ENCODE assay signal across 19 mouse cellular contexts in the genomic region with DNA sequence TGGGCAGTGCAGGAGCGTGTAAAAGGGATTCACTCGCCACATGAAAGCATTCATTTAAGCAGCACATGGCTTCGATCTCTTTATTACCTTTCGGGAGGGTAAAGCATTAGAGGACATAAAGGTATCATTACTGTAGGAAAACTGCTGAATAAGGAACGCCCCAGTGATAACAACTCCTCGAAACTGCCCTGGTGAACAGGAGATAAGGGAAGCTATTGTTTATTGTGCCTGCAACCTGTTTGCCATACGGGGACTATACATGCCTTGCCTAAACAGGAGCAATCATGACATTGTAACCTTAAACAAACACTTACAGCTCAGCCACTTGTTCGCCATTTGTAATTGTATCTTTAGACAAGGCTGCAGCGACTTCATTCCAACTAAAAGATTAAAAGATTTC.
DNase-seq lines count a peak whose midpoint lies in the region; ATAC-seq and TF ChIP-seq lines count a peak whose summit lies in the region.
"Had no signal": no experiment of that assay in that cellular context is flagged by ENCODE, and none has a peak within 500 bp of the region (broad histone marks: within the 10 kb centered on the region; RNA-seq: fewer than 3 reads in every experiment).

No protein-coding gene starts in this region.

- H3K4me2 ChIP-seq in forebrain, embryonic 14.5 days (ENCODE audit: low read length) = 0 out of 2 replicates have a peak overlapping the region, but pooled peaks have one; percentile 1
- H3K4me2 ChIP-seq in forebrain, embryonic 11.5 days (ENCODE audit: low read depth, low read length, severe bottlenecking) = no peak overlapping the region
- peak overlapping the region; percentile 32; the same call in 1 of the 2 replicates for H3K4me2 ChIP-seq in lung, embryonic 14.5 days
- H3K4me2 ChIP-seq in embryonic facial prominence, embryonic 15.5 days (replicated peaks) = peak overlapping the region; percentile 17; the same call in 1 of the 2 replicates
- H3K4me2 ChIP-seq: forebrain, embryonic 15.5 days; heart, embryonic 15.5 days had no signal

- peaks cover 18% of the 10 kb centered on the region for H3K4me1 ChIP-seq in forebrain, embryonic 14.5 days (ENCODE audit: control insufficient read depth, insufficient read depth, low read length)
- no peaks in the 10 kb centered on the region for H3K4me1 ChIP-seq in forebrain, embryonic 11.5 days (replicated peaks; ENCODE audit: control insufficient read depth, insufficient read depth, low read length)
- H3K4me1 ChIP-seq in lung, embryonic 14.5 days (ENCODE audit: insufficient read depth) = peaks cover 12% of the 10 kb centered on the region
- peaks cover 25% of the 10 kb centered on the region for H3K4me1 ChIP-seq in embryonic facial prominence, embryonic 15.5 days

- no peak for ATAC-seq in forebrain, embryonic 14.5 days
- no peak for ATAC-seq in forebrain, embryonic 11.5 days (replicated peaks; ENCODE audit: low FRiP score)
- peak; percentile 54; the same call in 1 of the 2 replicates for ATAC-seq in lung, embryonic 14.5 days (ENCODE audit: insufficient read depth)
- ATAC-seq in embryonic facial prominence, embryonic 15.5 days (ENCODE audit: insufficient number of reproducible peaks, low FRiP score, low TSS enrichment, low read depth) = no peak
- peak; percentile 52; the same call in 1 of the 2 replicates for ATAC-seq in megakaryocyte progenitor cell, adult 5-6 weeks (replicated peaks; ENCODE audit: poor library complexity)
- ATAC-seq: forebrain, embryonic 15.5 days; Patski had no signal

- no peak overlapping the region for H3K4me3 ChIP-seq in forebrain, embryonic 14.5 days (ENCODE audit: low read depth, low read length)
- H3K4me3 ChIP-seq in forebrain, embryonic 11.5 days (ENCODE audit: low read depth, low read length) = no peak overlapping the region
- no peak overlapping the region for H3K4me3 ChIP-seq in lung, embryonic 14.5 days (ENCODE audit: low read depth, low read length)
- no peak overlapping the region for H3K4me3 ChIP-seq in embryonic facial prominence, embryonic 15.5 days (replicated peaks)
- H3K4me3 ChIP-seq: forebrain, embryonic 15.5 days; gastrocnemius, adult 2 months; heart, embryonic 15.5 days; layer of hippocampus, adult 2 months; left cerebral cortex, adult 2 months; megakaryocyte, embryonic 14.5 days had no signal

- H3K9me3 ChIP-seq in forebrain, embryonic 14.5 days (replicated peaks; ENCODE audit: control insufficient read depth, low read length) = no peaks in the 10 kb centered on the region
- H3K9me3 ChIP-seq in forebrain, embryonic 11.5 days (ENCODE audit: control insufficient read depth, low read length) = no peaks in the 10 kb centered on the region
- H3K9me3 ChIP-seq in lung, embryonic 14.5 days (ENCODE audit: low read depth, low read length) = no peaks in the 10 kb centered on the region
- H3K9me3 ChIP-seq in embryonic facial prominence, embryonic 15.5 days (replicated peaks) = no peaks in the 10 kb centered on the region
- H3K9me3 ChIP-seq: forebrain, embryonic 15.5 days; heart, embryonic 15.5 days; megakaryocyte, embryonic 14.5 days had no signal

- no peak for DNase-seq in forebrain, embryonic 14.5 days (ENCODE audit: low spot score)
- no peak for DNase-seq in forebrain, embryonic 11.5 days (ENCODE audit: low spot score)
- peak; percentile 8 for DNase-seq in lung, embryonic 14.5 days
- no peak for DNase-seq in lung, adult 18-20 months
- DNase-seq in B cell, adult 2 months = no peak
- DNase-seq in frontal cortex, adult 2 months (ENCODE audit: extremely low spot score in 1 of 2, low spot score in 1 of 2) = no peak
- DNase-seq: cerebellum, adult 11-12 months; cerebellum, postnatal 36 days; gastrocnemius, adult 2 months; heart, adult 18-20 months; right cerebral cortex, postnatal 4 days had no signal

- H3K27me3 ChIP-seq in forebrain, embryonic 14.5 days (replicated peaks; ENCODE audit: control insufficient read depth, insufficient read depth, low read length) = no peaks in the 10 kb centered on the region
- no peaks in the 10 kb centered on the region for H3K27me3 ChIP-seq in forebrain, embryonic 11.5 days (ENCODE audit: control insufficient read depth, insufficient read depth, low read length)
- H3K27me3 ChIP-seq in lung, embryonic 14.5 days (ENCODE audit: insufficient read depth, low read length) = no peaks in the 10 kb centered on the region
- no peaks in the 10 kb centered on the region for H3K27me3 ChIP-seq in embryonic facial prominence, embryonic 15.5 days
- H3K27me3 ChIP-seq: forebrain, embryonic 15.5 days; heart, embryonic 15.5 days; Patski had no signal

- no peak overlapping the region for H3K9ac ChIP-seq in forebrain, embryonic 14.5 days (ENCODE audit: low read length)
- no peak overlapping the region for H3K9ac ChIP-seq in forebrain, embryonic 11.5 days (ENCODE audit: low read length)
- H3K9ac ChIP-seq in lung, embryonic 14.5 days = no peak overlapping the region
- H3K9ac ChIP-seq in embryonic facial prominence, embryonic 15.5 days = no peak overlapping the region
- H3K9ac ChIP-seq: forebrain, embryonic 15.5 days; heart, embryonic 15.5 days had no signal

- TF ChIP-seq CTCF in lung, embryonic 14.5 days (IDR thresholded peaks at IDR 0.05; ENCODE audit: low read depth) = no peak

- no peak overlapping the region for H3K27ac ChIP-seq in forebrain, embryonic 14.5 days (ENCODE audit: low read depth, low read length)
- no peak overlapping the region for H3K27ac ChIP-seq in forebrain, embryonic 11.5 days (ENCODE audit: low read depth, low read length)
- H3K27ac ChIP-seq in lung, embryonic 14.5 days (ENCODE audit: low read depth) = no peak overlapping the region
- no peak overlapping the region for H3K27ac ChIP-seq in embryonic facial prominence, embryonic 15.5 days (replicated peaks)
- H3K27ac ChIP-seq: forebrain, embryonic 15.5 days; gastrocnemius, adult 2 months; heart, embryonic 15.5 days; layer of hippocampus, adult 2 months; left cerebral cortex, adult 2 months had no signal

- no peaks in the 10 kb centered on the region for H3K36me3 ChIP-seq in forebrain, embryonic 14.5 days (ENCODE audit: control insufficient read depth, insufficient read depth, low read length)
- H3K36me3 ChIP-seq in forebrain, embryonic 11.5 days (ENCODE audit: control insufficient read depth, insufficient read depth, low read length) = no peaks in the 10 kb centered on the region
- no peaks in the 10 kb centered on the region for H3K36me3 ChIP-seq in lung, embryonic 14.5 days (ENCODE audit: insufficient read depth)
- H3K36me3 ChIP-seq in embryonic facial prominence, embryonic 15.5 days = no peaks in the 10 kb centered on the region
- H3K36me3 ChIP-seq: forebrain, embryonic 15.5 days; heart, embryonic 15.5 days had no signal

- WGBS in forebrain, embryonic 14.5 days = 44% methylated on average over 9 of the region's 9 CpGs
- 74% methylated on average over 9 of the region's 9 CpGs for WGBS in forebrain, embryonic 11.5 days
- WGBS in lung, embryonic 14.5 days = 19% methylated on average over 9 of the region's 9 CpGs
- WGBS in embryonic facial prominence, embryonic 15.5 days = 20% methylated on average over 9 of the region's 9 CpGs

Comparison
In these comparisons a context has a peak if more than half of its experiments do, and no peak if none do; other contexts are left out.
1. ATAC-seq: peak in lung, embryonic 14.5 days (single experiment) and megakaryocyte progenitor cell, adult 5-6 weeks (single experiment); none in forebrain, embryonic 14.5 days (single experiment), forebrain, embryonic 11.5 days (single experiment) and embryonic facial prominence, embryonic 15.5 days (single experiment).